In genomic region chr2:173035653-173036052, GRCm38 (mm10) we compare ENCODE assay signal across 21 mouse cellular contexts. TPM values are rescaled to one million over a fixed set of nuclear protein-coding genes. Genes with fewer than 3 reads are reported as not detected.
DNase-seq lines count a peak whose midpoint lies in the region; ATAC-seq and TF ChIP-seq lines count a peak whose summit lies in the region.
"Had no signal": no experiment of that assay in that cellular context is flagged by ENCODE, and none has a peak within 500 bp of the region (broad histone marks: within the 10 kb centered on the region; RNA-seq: fewer than 3 reads in every experiment).

No protein-coding gene starts in this region.

- H3K27me3 ChIP-seq in heart, embryonic 11.5 days (ENCODE audit: control insufficient read depth, insufficient read depth, low read length), result no peaks in the 10 kb centered on the region
- H3K27me3 ChIP-seq in midbrain, embryonic 10.5 days (ENCODE audit: low read depth, poor library complexity, severe bottlenecking), result no peaks in the 10 kb centered on the region
- H3K27me3 ChIP-seq in midbrain, postnatal 0 days (ENCODE audit: insufficient read depth, low read length), result no peaks in the 10 kb centered on the region
- H3K27me3 ChIP-seq in liver, embryonic 15.5 days, result no peaks in the 10 kb centered on the region
- no peaks in the 10 kb centered on the region for H3K27me3 ChIP-seq in intestine, embryonic 16.5 days (replicated peaks; ENCODE audit: control insufficient read depth, insufficient read depth, low read length)
- H3K27me3 ChIP-seq: embryonic facial prominence, embryonic 15.5 days; hindbrain, embryonic 12.5 days had no signal

- no peaks in the 10 kb centered on the region for H3K9me3 ChIP-seq in heart, embryonic 11.5 days (replicated peaks; ENCODE audit: control insufficient read depth, low read length)
- H3K9me3 ChIP-seq in midbrain, embryonic 10.5 days (replicated peaks), result no peaks in the 10 kb centered on the region
- H3K9me3 ChIP-seq in midbrain, postnatal 0 days (ENCODE audit: low read length), result no peaks in the 10 kb centered on the region
- no peaks in the 10 kb centered on the region for H3K9me3 ChIP-seq in liver, embryonic 15.5 days (replicated peaks)
- no peaks in the 10 kb centered on the region for H3K9me3 ChIP-seq in intestine, embryonic 16.5 days (ENCODE audit: control insufficient read depth, low read length)
- H3K9me3 ChIP-seq: embryonic facial prominence, embryonic 15.5 days; hindbrain, embryonic 12.5 days had no signal

- peaks cover 22% of the 10 kb centered on the region for H3K36me3 ChIP-seq in heart, embryonic 11.5 days (ENCODE audit: control insufficient read depth, insufficient read depth, low read length)
- H3K36me3 ChIP-seq in midbrain, embryonic 10.5 days, result peaks cover 60% of the 10 kb centered on the region
- peaks cover 26% of the 10 kb centered on the region for H3K36me3 ChIP-seq in midbrain, postnatal 0 days (ENCODE audit: insufficient read depth, low read length)
- peaks cover 75% of the 10 kb centered on the region for H3K36me3 ChIP-seq in liver, embryonic 15.5 days (replicated peaks)
- peaks cover 2% of the 10 kb centered on the region for H3K36me3 ChIP-seq in intestine, embryonic 16.5 days (ENCODE audit: control insufficient read depth, insufficient read depth, low read length)

- no peak for TF ChIP-seq CTCF in midbrain, postnatal 0 days (IDR thresholded peaks at IDR 0.05)

- peak overlapping the region; percentile 39; the same call in 1 of the 2 replicates for H3K4me2 ChIP-seq in heart, embryonic 11.5 days
- no peak overlapping the region for H3K4me2 ChIP-seq in midbrain, postnatal 0 days (ENCODE audit: low read depth, low read length, poor library complexity, severe bottlenecking)
- peak overlapping the region; percentile 93 for H3K4me2 ChIP-seq in liver, embryonic 15.5 days
- no peak overlapping the region for H3K4me2 ChIP-seq in intestine, embryonic 16.5 days (ENCODE audit: low read depth, low read length)
- H3K4me2 ChIP-seq: embryonic facial prominence, embryonic 15.5 days; hindbrain, embryonic 12.5 days had no signal

- 0 out of 2 replicates have a peak, but pooled peaks have one; percentile 16 for ATAC-seq in heart, embryonic 11.5 days (replicated peaks; ENCODE audit: insufficient number of reproducible peaks, low FRiP score, low TSS enrichment)
- ATAC-seq in midbrain, postnatal 0 days (ENCODE audit: low FRiP score), result no peak
- no peak for ATAC-seq in liver, embryonic 15.5 days (ENCODE audit: insufficient read depth)
- no peak for ATAC-seq in intestine, embryonic 16.5 days
- ATAC-seq: forebrain, embryonic 16.5 days had no signal

- no peak overlapping the region for H3K9ac ChIP-seq in heart, embryonic 11.5 days (ENCODE audit: low read depth, low read length)
- no peak overlapping the region for H3K9ac ChIP-seq in midbrain, postnatal 0 days (replicated peaks; ENCODE audit: low read length, poor library complexity, severe bottlenecking)
- peak overlapping the region; percentile 65 for H3K9ac ChIP-seq in liver, embryonic 15.5 days
- no peak overlapping the region for H3K9ac ChIP-seq in intestine, embryonic 16.5 days (ENCODE audit: low read depth, low read length)
- H3K9ac ChIP-seq: embryonic facial prominence, embryonic 15.5 days; hindbrain, embryonic 12.5 days had no signal

- no peak overlapping the region for H3K4me3 ChIP-seq in heart, embryonic 11.5 days (ENCODE audit: low read depth, low read length)
- no peak overlapping the region for H3K4me3 ChIP-seq in midbrain, embryonic 10.5 days
- no peak overlapping the region for H3K4me3 ChIP-seq in midbrain, postnatal 0 days (ENCODE audit: low read depth, low read length)
- H3K4me3 ChIP-seq in liver, embryonic 15.5 days (replicated peaks), result peak overlapping the region; percentile 91
- no peak overlapping the region for H3K4me3 ChIP-seq in intestine, embryonic 16.5 days (ENCODE audit: low read length)
- H3K4me3 ChIP-seq: embryonic facial prominence, embryonic 15.5 days; hindbrain, embryonic 12.5 days; layer of hippocampus, adult 2 months had no signal

- 85% methylated on average over 5 of the region's 5 CpGs for WGBS in heart, embryonic 11.5 days (ENCODE audit: insufficient replicate concordance)
- WGBS in midbrain, embryonic 10.5 days, result 95% methylated on average over 5 of the region's 5 CpGs
- WGBS in midbrain, postnatal 0 days, result 96% methylated on average over 5 of the region's 5 CpGs
- WGBS in liver, embryonic 15.5 days (ENCODE audit: insufficient replicate concordance), result 35% methylated on average over 5 of the region's 5 CpGs
- WGBS in intestine, embryonic 16.5 days, result 92% methylated on average over 5 of the region's 5 CpGs

- intact Hi-C loops in heart, postnatal 14 days (cut with DNase I), result no loop called here

- DNase-seq in heart, postnatal 14 days, result no peak
- DNase-seq in midbrain, embryonic 10.5 days (ENCODE audit: low spot score), result no peak
- no peak for DNase-seq in midbrain, postnatal 0 days (ENCODE audit: low spot score)
- peak; percentile 47 for DNase-seq in c-Kit-positive CD71-positive TER-119-positive erythroid progenitor cells, embryonic 14.5 days (ENCODE audit: low spot score)
- DNase-seq in retina, postnatal 1 day, result no peak
- DNase-seq: cerebellum, postnatal 10 days; embryo, embryonic 11 days; kidney, adult 11 months; thymus, adult 18-20 months had no signal

- H3K27ac ChIP-seq in heart, embryonic 11.5 days (ENCODE audit: low read depth, low read length), result peak overlapping the region; percentile 82
- 0 out of 2 replicates have a peak overlapping the region, but pooled peaks have one; percentile 38 for H3K27ac ChIP-seq in midbrain, embryonic 10.5 days (replicated peaks)
- H3K27ac ChIP-seq in midbrain, postnatal 0 days (ENCODE audit: low read depth, low read length), result no peak overlapping the region
- peak overlapping the region; percentile 99 for H3K27ac ChIP-seq in liver, embryonic 15.5 days (replicated peaks)
- H3K27ac ChIP-seq in intestine, embryonic 16.5 days (ENCODE audit: low read length), result no peak overlapping the region
- H3K27ac ChIP-seq: embryonic facial prominence, embryonic 15.5 days; hindbrain, embryonic 12.5 days; kidney, postnatal 0 days; layer of hippocampus, adult 2 months had no signal

- H3K4me1 ChIP-seq in heart, embryonic 11.5 days (ENCODE audit: control insufficient read depth, insufficient read depth, low read length), result peaks cover 39% of the 10 kb centered on the region
- 0 out of 2 replicates have a peak, but pooled peaks cover 7% of the 10 kb centered on the region for H3K4me1 ChIP-seq in midbrain, embryonic 10.5 days
- H3K4me1 ChIP-seq in midbrain, postnatal 0 days (ENCODE audit: insufficient read depth, low read length), result no peaks in the 10 kb centered on the region
- peaks cover 100% of the 10 kb centered on the region for H3K4me1 ChIP-seq in liver, embryonic 15.5 days (replicated peaks)
- H3K4me1 ChIP-seq in intestine, embryonic 16.5 days (ENCODE audit: control insufficient read depth, insufficient read depth, low read length), result peaks cover 7% of the 10 kb centered on the region; the same call in 1 of the 2 replicates
- H3K4me1 ChIP-seq: embryonic facial prominence, embryonic 15.5 days; hindbrain, embryonic 12.5 days had no signal

RNA-seq across cellular contexts. Expression of gene Rbm38, which starts 15.4 kb away (rescaled TPM):
- 161 and 169 TPM in 2 replicates for polyA plus RNA-seq in heart, embryonic 11.5 days (2014; fragmentation: Nextera tagmentation; extraction: Ambion mirVana)
- 100 to 1,000 TPM; 198 to 232 TPM for total RNA-seq in heart, postnatal 14 days (2021)
- 94.6 and 107 TPM in 2 replicates for polyA plus RNA-seq in midbrain, embryonic 10.5 days (2016; fragmentation: Nextera tagmentation; extraction: Ambion mirVana)
- 7.6 and 8.4 TPM in 2 replicates for total RNA-seq in midbrain, postnatal 0 days (2014; rRNA removed)
- polyA plus RNA-seq in midbrain, postnatal 0 days (2015; fragmentation: Nextera tagmentation; extraction: Ambion mirVana), result 7.3 and 7.4 TPM in 2 replicates
- 315 and 352 TPM in 2 replicates for polyA plus RNA-seq in liver, embryonic 15.5 days (2015; fragmentation: Nextera tagmentation; extraction: Ambion mirVana)
- 62.6 and 64.6 TPM in 2 replicates for polyA plus RNA-seq in intestine, embryonic 16.5 days (2015; fragmentation: Nextera tagmentation; extraction: Ambion mirVana)

RNA-seq across cellular contexts. Expression of gene Rae1, which starts 35.7 kb away (rescaled TPM):
- 114 and 118 TPM in 2 replicates for polyA plus RNA-seq in heart, embryonic 11.5 days (2014; fragmentation: Nextera tagmentation; extraction: Ambion mirVana)
- 10 to 100 TPM; 29.6 to 32.7 TPM for total RNA-seq in heart, postnatal 14 days (2021)
- polyA plus RNA-seq in midbrain, embryonic 10.5 days (2016; fragmentation: Nextera tagmentation; extraction: Ambion mirVana), result 155 and 169 TPM in 2 replicates
- total RNA-seq in midbrain, postnatal 0 days (2014; rRNA removed), result 93.8 and 98.3 TPM in 2 replicates
- 127 and 130 TPM in 2 replicates for polyA plus RNA-seq in midbrain, postnatal 0 days (2015; fragmentation: Nextera tagmentation; extraction: Ambion mirVana)
- 64.0 and 64.7 TPM in 2 replicates for polyA plus RNA-seq in liver, embryonic 15.5 days (2015; fragmentation: Nextera tagmentation; extraction: Ambion mirVana)
- 110 and 117 TPM in 2 replicates for polyA plus RNA-seq in intestine, embryonic 16.5 days (2015; fragmentation: Nextera tagmentation; extraction: Ambion mirVana)

RNA-seq across cellular contexts. Expression of gene Spo11, which starts 58.2 kb away (rescaled TPM):
- polyA plus RNA-seq in heart, embryonic 11.5 days (2014; fragmentation: Nextera tagmentation; extraction: Ambion mirVana), result 0.17 and 0.19 TPM in 2 replicates
- total RNA-seq in heart, postnatal 14 days (2021), result under 1 TPM; 0.07 to 0.93 TPM
- polyA plus RNA-seq in midbrain, embryonic 10.5 days (2016; fragmentation: Nextera tagmentation; extraction: Ambion mirVana), result 0.20 and 0.40 TPM in 2 replicates
- 1.7 and 2.8 TPM in 2 replicates for total RNA-seq in midbrain, postnatal 0 days (2014; rRNA removed)
- polyA plus RNA-seq in midbrain, postnatal 0 days (2015; fragmentation: Nextera tagmentation; extraction: Ambion mirVana), result 1.1 and 1.6 TPM in 2 replicates
- polyA plus RNA-seq in liver, embryonic 15.5 days (2015; fragmentation: Nextera tagmentation; extraction: Ambion mirVana), result 0.03 TPM in 1 of 2 replicates, not detected in the other
- 0.04 and 0.11 TPM in 2 replicates for polyA plus RNA-seq in intestine, embryonic 16.5 days (2015; fragmentation: Nextera tagmentation; extraction: Ambion mirVana)
- total RNA-seq: adrenal gland, adult 18-20 months; gastrocnemius, adult 18-20 months; megakaryocyte progenitor cell, adult 5-6 weeks had no signal
- polyA plus RNA-seq: lung, postnatal 0 days had no signal

Comparison
In these comparisons a context has a peak if more than half of its experiments do, and no peak if none do; other contexts are left out.
1. H3K27ac ChIP-seq: peak in heart, embryonic 11.5 days (single experiment), midbrain, embryonic 10.5 days (single experiment) and liver, embryonic 15.5 days (single experiment); none in midbrain, postnatal 0 days (single experiment) and intestine, embryonic 16.5 days (single experiment).
2. H3K4me2 ChIP-seq: peak in heart, embryonic 11.5 days (single experiment) and liver, embryonic 15.5 days (single experiment); none in midbrain, postnatal 0 days (single experiment) and intestine, embryonic 16.5 days (single experiment).